Mouse (Mus musculus): ENCODE results near the gene Cox7a1.
A peak's percentile ranks its signal among the peaks of the same experiment; 100 is the strongest.
"Not testable (repeated sequence)": the region's sequence is repeated elsewhere in the genome, so short reads cannot be mapped to it uniquely, and the experiment has no call there.

DNA sequence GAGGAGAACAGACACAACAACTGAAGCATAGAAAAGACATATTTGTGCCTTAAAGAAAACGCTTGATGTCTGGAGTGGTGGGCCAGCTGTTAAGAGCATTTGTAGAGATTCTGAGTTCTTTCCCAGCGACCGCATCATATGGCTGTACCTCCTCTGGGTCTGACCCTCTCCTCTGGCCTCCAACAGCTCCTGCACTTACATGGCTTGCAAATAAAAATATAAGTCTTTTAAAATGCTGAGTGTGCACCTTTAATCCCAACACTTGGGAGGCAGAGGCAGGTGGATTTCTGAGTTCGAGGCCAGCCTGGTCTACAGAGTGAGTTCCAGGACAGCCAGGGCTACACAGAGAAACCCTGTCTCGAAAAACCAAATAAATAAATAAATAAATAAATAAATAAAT, 16.7 kb downstream of the Cox7a1 start:
- TF ChIP-seq CTCF (conservative IDR thresholded peaks at IDR 0.05 in 1 of 2, IDR thresholded peaks at IDR 0.05 in 1 of 2; ENCODE audit: low read depth in 2 of 2, low read length in 2 of 2); ZKSCAN1 (IDR thresholded peaks at IDR 0.05; ENCODE audit: borderline replicate concordance, low read depth, low read length); TCF12 (IDR thresholded peaks at IDR 0.05; ENCODE audit: low read depth, low read length); POLR2A (IDR thresholded peaks at IDR 0.05; ENCODE audit: low read depth, low read length); ETS1 (conservative IDR thresholded peaks at IDR 0.05; ENCODE audit: low read depth, low read length); SIN3A (IDR thresholded peaks at IDR 0.05; ENCODE audit: low read length); ZC3H11A (IDR thresholded peaks at IDR 0.05; ENCODE audit: low read depth, low read length); CHD1 (IDR thresholded peaks at IDR 0.05; ENCODE audit: low read depth, low read length); POLR2AphosphoS2 (IDR thresholded peaks at IDR 0.05; ENCODE audit: low read depth, low read length); EP300 (IDR thresholded peaks at IDR 0.05; ENCODE audit: low read length): not testable (repeated sequence)
- TF ChIP-seq MAFK (IDR thresholded peaks at IDR 0.05; ENCODE audit: insufficient replicate concordance, low read length): peak; percentile 40; the same call in 1 of the 2 replicates
